Mouse (Mus musculus) CH12.LX (cell line): Measurements from ENCODE around the gene Gm20388.

Experiments used
- BHLHE40 ChIP-seq: IDR thresholded peaks from 2 replicates; pipeline ENCODE4 v1.6.1; 2011; ENCODE audit warnings: mild to moderate bottlenecking, low read depth, low read length, improper control_type of control experiment
- CTCF ChIP-seq, 2 experiments: IDR thresholded peaks in 1 of 2; conservative IDR thresholded peaks in 1 of 2; 2 replicates each; pipeline ENCODE4 v1.5.1; 2011 to 2012; ENCODE audit warnings: low read depth in 2 of 2, low read length in 2 of 2, improper control_type of control experiment in 1 of 2, inconsistent platforms in 1 of 2, mild to moderate bottlenecking in 1 of 2, moderate library complexity in 1 of 2
- EP300 ChIP-seq: IDR thresholded peaks from 2 replicates; pipeline ENCODE4 v1.6.1; 2011; ENCODE audit warnings: low read length, improper control_type of control experiment
- ETS1 ChIP-seq: conservative IDR thresholded peaks from 2 replicates; pipeline ENCODE4 v1.6.1; 2012; ENCODE audit warnings: low read depth, mild to moderate bottlenecking, inconsistent platforms, low read length, improper control_type of control experiment, moderate library complexity
- POLR2A ChIP-seq: IDR thresholded peaks from 2 replicates; pipeline ENCODE4 v1.6.1; 2011; ENCODE audit warnings: low read depth, mild to moderate bottlenecking, improper control_type of control experiment, low read length
- POLR2AphosphoS2 ChIP-seq: IDR thresholded peaks from 2 replicates; pipeline ENCODE4 v1.6.1; 2011; ENCODE audit warnings: low read depth, low read length, improper control_type of control experiment
- SIN3A ChIP-seq: IDR thresholded peaks from 2 replicates; pipeline ENCODE4 v1.6.1; 2012; ENCODE audit warnings: low read length, improper control_type of control experiment, inconsistent platforms

DNA sequence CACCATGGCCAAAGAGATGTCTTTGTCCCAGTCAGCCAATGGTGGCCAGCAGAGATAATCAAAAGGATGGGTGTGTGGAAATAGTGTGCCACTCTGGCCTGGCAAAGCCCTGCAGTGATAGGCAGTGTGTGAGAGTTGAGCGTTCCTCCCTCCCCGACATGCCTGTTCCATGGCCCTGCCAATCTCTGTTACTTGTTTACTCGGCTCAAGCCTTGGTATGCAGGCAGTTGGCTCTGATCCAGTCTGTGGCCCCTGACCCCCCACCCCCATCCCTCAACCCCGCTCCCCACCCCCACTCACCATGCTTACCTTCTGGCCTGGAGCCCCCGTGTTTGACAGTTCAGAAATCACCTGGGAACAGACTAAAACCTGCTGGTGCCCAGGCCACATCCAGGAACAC lies 507.5 kb downstream of the Gm20388 start:
- TF ChIP-seq POLR2A (no peak), CTCF (conservative IDR thresholded peaks at IDR 0.05 in 1 of 2, IDR thresholded peaks at IDR 0.05 in 1 of 2; ENCODE audit: low read depth in 2 of 2, low read length in 2 of 2) (no peak), BHLHE40 (no peak), ETS1 (no peak), SIN3A (no peak), EP300 (no peak), POLR2AphosphoS2 (no peak)
